Comparison of ENCODE assay signal across 9 mouse cellular contexts in the genomic region with DNA sequence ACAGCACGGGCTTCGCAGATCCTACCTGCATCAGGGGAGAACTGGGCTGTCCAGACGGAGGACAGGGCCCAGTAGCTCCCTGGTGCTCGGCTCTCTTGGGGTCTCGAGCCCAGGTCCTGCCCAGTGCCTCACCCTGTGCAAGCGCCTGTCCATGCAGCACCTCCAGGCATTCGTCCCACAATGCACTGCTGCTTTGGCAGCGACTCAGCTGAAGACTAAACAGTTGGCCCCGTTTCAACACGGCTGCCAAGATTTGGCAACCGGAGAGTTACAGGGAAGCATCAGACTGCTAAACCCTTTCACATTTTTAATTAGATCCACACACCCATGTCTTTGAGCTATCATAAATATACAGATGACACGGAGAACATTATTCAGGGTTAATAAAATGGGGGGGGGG.
DNase-seq lines count a peak whose midpoint lies in the region; ATAC-seq and TF ChIP-seq lines count a peak whose summit lies in the region.
"Had no signal": no experiment of that assay in that cellular context is flagged by ENCODE, and none has a peak within 500 bp of the region (broad histone marks: within the 10 kb centered on the region; RNA-seq: fewer than 3 reads in every experiment).

No protein-coding gene starts in this region.

- H3K27ac ChIP-seq in intestine, embryonic 14.5 days (ENCODE audit: low read depth), result no peak overlapping the region
- no peak overlapping the region for H3K27ac ChIP-seq in intestine, postnatal 0 days (ENCODE audit: low read depth, low read length)
- H3K27ac ChIP-seq in heart, embryonic 15.5 days, result peak overlapping the region; percentile 64; the same call in 1 of the 2 replicates
- no peak overlapping the region for H3K27ac ChIP-seq in lung, postnatal 0 days (ENCODE audit: low read length)

- no peak overlapping the region for H3K4me2 ChIP-seq in intestine, embryonic 14.5 days (ENCODE audit: low read length)
- H3K4me2 ChIP-seq in intestine, postnatal 0 days (replicated peaks; ENCODE audit: low read depth), result no peak overlapping the region
- no peak overlapping the region for H3K4me2 ChIP-seq in heart, embryonic 15.5 days
- no peak overlapping the region for H3K4me2 ChIP-seq in lung, postnatal 0 days (replicated peaks; ENCODE audit: low read depth, low read length)

- no peaks in the 10 kb centered on the region for H3K36me3 ChIP-seq in intestine, embryonic 14.5 days (ENCODE audit: control insufficient read depth, insufficient read depth, low read length)
- no peaks in the 10 kb centered on the region for H3K36me3 ChIP-seq in intestine, postnatal 0 days (ENCODE audit: control insufficient read depth, insufficient read depth)
- no peaks in the 10 kb centered on the region for H3K36me3 ChIP-seq in heart, embryonic 15.5 days
- no peaks in the 10 kb centered on the region for H3K36me3 ChIP-seq in lung, postnatal 0 days (ENCODE audit: insufficient read depth, low read length)

- TF ChIP-seq CTCF in intestine, postnatal 0 days (IDR thresholded peaks at IDR 0.05; ENCODE audit: low read depth), result no peak
- TF ChIP-seq CTCF in lung, postnatal 0 days (IDR thresholded peaks at IDR 0.05), result no peak

- no peaks in the 10 kb centered on the region for H3K9me3 ChIP-seq in intestine, embryonic 14.5 days (ENCODE audit: control insufficient read depth, low read length)
- H3K9me3 ChIP-seq in intestine, postnatal 0 days (ENCODE audit: control insufficient read depth), result no peaks in the 10 kb centered on the region
- H3K9me3 ChIP-seq in heart, embryonic 15.5 days (replicated peaks), result no peaks in the 10 kb centered on the region
- H3K9me3 ChIP-seq in lung, postnatal 0 days (ENCODE audit: low read length), result no peaks in the 10 kb centered on the region

- no peaks in the 10 kb centered on the region for H3K27me3 ChIP-seq in intestine, embryonic 14.5 days (replicated peaks; ENCODE audit: control insufficient read depth, insufficient read depth, low read length)
- H3K27me3 ChIP-seq in intestine, postnatal 0 days (replicated peaks; ENCODE audit: control insufficient read depth, insufficient read depth, low read length), result no peaks in the 10 kb centered on the region
- H3K27me3 ChIP-seq in heart, embryonic 15.5 days, result no peaks in the 10 kb centered on the region
- no peaks in the 10 kb centered on the region for H3K27me3 ChIP-seq in lung, postnatal 0 days (replicated peaks; ENCODE audit: insufficient read depth, low read length)

- 57% methylated on average over 12 of the region's 12 CpGs for WGBS in intestine, embryonic 14.5 days
- 68% methylated on average over 12 of the region's 12 CpGs for WGBS in intestine, postnatal 0 days
- 49% methylated on average over 12 of the region's 12 CpGs for WGBS in heart, embryonic 15.5 days
- WGBS in lung, postnatal 0 days, result 31% methylated on average over 12 of the region's 12 CpGs

- H3K4me1 ChIP-seq in intestine, embryonic 14.5 days (replicated peaks; ENCODE audit: control insufficient read depth, insufficient read depth, low read length), result peaks cover 6% of the 10 kb centered on the region; the same call in 1 of the 2 replicates
- no peaks in the 10 kb centered on the region for H3K4me1 ChIP-seq in intestine, postnatal 0 days (replicated peaks; ENCODE audit: control insufficient read depth, insufficient read depth, low read length)
- peaks cover 33% of the 10 kb centered on the region for H3K4me1 ChIP-seq in heart, embryonic 15.5 days (replicated peaks)
- H3K4me1 ChIP-seq in lung, postnatal 0 days (ENCODE audit: insufficient read depth, low read depth, low read length), result no peaks in the 10 kb centered on the region

- TF ChIP-seq EP300 in lung, postnatal 0 days (IDR thresholded peaks at IDR 0.05), result no peak

- H3K9ac ChIP-seq in intestine, embryonic 14.5 days (ENCODE audit: low read length), result no peak overlapping the region
- no peak overlapping the region for H3K9ac ChIP-seq in intestine, postnatal 0 days (ENCODE audit: low read depth, low read length)
- H3K9ac ChIP-seq in heart, embryonic 15.5 days, result no peak overlapping the region
- H3K9ac ChIP-seq in lung, postnatal 0 days (replicated peaks; ENCODE audit: low read depth), result no peak overlapping the region

- H3K4me3 ChIP-seq in intestine, embryonic 14.5 days (ENCODE audit: low read depth, low read length), result no peak overlapping the region
- H3K4me3 ChIP-seq in intestine, postnatal 0 days (ENCODE audit: low read depth, low read length), result no peak overlapping the region
- H3K4me3 ChIP-seq in heart, embryonic 15.5 days, result no peak overlapping the region
- H3K4me3 ChIP-seq in lung, postnatal 0 days (ENCODE audit: low read depth, low read length), result no peak overlapping the region
- H3K4me3 ChIP-seq: erythroblast, embryonic 14.5 days had no signal

- peak; percentile 62 for DNase-seq in intestine, embryonic 14.5 days (ENCODE audit: low spot score)
- peak; percentile 84 for DNase-seq in cerebellum, adult 9-10 months
- DNase-seq in layer of hippocampus, adult 8-10 months (ENCODE audit: low spot score in 2 of 2), result peak; percentile 64 to 77
- DNase-seq in lung, postnatal 0 days (ENCODE audit: low spot score), result peak; percentile 49
- DNase-seq in skeletal muscle tissue, adult 2 months (ENCODE audit: low read depth, low spot score), result peak; percentile 15

- ATAC-seq in intestine, embryonic 14.5 days (replicated peaks; ENCODE audit: low FRiP score, low TSS enrichment, low read depth), result no peak
- no peak for ATAC-seq in intestine, postnatal 0 days
- ATAC-seq in heart, embryonic 15.5 days (replicated peaks; ENCODE audit: insufficient number of reproducible peaks, insufficient read depth, low FRiP score, low read depth), result peak; percentile 60; the same call in 1 of the 2 replicates
- ATAC-seq in lung, postnatal 0 days, result no peak; the same call in 1 of the 2 replicates
- no peak for ATAC-seq in granulocyte monocyte progenitor cell, adult 5-6 weeks (replicated peaks; ENCODE audit: poor library complexity, severe bottlenecking)

Comparison
In these comparisons a context has a peak if more than half of its experiments do, and no peak if none do; other contexts are left out.
1. DNase-seq: peak in every context shown above with its lines; median percentile 84 in cerebellum, adult 9-10 months; 70 in layer of hippocampus, adult 8-10 months; 62 in intestine, embryonic 14.5 days; 49 in lung, postnatal 0 days; 15 in skeletal muscle tissue, adult 2 months.